Mouse (Mus musculus) gastrocnemius, postnatal 10 days (tissue): ENCODE results near the gene Plin4. TPM values are rescaled to one million over a fixed set of nuclear protein-coding genes. Genes with fewer than 3 reads are reported as not detected.
"Not testable (repeated sequence)": the region's sequence is repeated elsewhere in the genome, so short reads cannot be mapped to it uniquely, and the experiment has no call there.

ENCODE experiments used
- DNase-seq: peaks from one replicate; pipeline ENCODE4 v3.0.0; 2021; ENCODE audit warnings: mixed read lengths
- total RNA-seq, 2 experiments: library from RNA; stranded (reverse); gene quantifications; 2 replicates each; pipeline ENCODE4 v1.2.3; 2021

Plin4 gene
- total RNA-seq, 2 experiments from 2014 or later = 75.2 to 106 TPM

DNA sequence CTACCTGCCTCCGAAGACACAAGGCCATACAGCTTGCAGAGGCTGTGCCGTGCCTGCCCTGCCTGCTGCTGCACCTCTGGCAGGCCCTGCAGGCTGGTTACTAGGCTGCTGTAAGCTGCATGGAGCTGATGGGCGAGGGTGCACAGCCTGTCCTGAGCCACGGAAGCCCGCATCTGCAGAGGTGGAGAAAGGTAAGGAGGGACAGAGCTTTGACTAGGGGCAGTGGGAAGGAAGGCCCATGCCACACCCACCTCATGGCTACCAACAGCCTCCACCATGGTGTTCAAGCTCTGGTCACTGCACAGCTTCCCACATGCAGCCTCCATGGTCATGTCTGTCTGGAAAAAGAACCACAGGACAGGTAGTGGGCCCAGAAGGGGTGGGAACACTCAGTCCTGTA is 7.4 kb downstream of the Plin4 start:
- DNase-seq = no peak

DNA sequence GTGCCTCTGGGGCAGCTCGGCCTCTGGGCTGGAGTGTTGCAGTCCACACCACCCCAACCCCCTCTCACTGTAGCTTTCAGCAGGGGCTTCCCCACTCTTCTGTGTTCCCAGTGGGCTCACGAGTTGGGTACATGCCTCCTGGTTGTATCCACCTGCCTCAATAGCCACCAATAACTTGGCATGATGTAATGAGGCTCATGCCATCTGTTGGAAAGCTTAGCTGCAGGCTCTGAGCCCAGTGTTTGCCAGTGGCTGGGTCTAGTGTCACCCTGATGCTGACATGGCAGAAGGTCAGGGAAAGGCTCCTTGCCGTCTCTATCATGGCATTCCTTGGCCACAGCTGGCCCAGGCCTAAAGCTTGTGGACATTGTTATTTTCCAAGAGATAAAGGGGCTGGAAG is 8.8 kb downstream of the Plin4 start:
- DNase-seq = no peak

DNA sequence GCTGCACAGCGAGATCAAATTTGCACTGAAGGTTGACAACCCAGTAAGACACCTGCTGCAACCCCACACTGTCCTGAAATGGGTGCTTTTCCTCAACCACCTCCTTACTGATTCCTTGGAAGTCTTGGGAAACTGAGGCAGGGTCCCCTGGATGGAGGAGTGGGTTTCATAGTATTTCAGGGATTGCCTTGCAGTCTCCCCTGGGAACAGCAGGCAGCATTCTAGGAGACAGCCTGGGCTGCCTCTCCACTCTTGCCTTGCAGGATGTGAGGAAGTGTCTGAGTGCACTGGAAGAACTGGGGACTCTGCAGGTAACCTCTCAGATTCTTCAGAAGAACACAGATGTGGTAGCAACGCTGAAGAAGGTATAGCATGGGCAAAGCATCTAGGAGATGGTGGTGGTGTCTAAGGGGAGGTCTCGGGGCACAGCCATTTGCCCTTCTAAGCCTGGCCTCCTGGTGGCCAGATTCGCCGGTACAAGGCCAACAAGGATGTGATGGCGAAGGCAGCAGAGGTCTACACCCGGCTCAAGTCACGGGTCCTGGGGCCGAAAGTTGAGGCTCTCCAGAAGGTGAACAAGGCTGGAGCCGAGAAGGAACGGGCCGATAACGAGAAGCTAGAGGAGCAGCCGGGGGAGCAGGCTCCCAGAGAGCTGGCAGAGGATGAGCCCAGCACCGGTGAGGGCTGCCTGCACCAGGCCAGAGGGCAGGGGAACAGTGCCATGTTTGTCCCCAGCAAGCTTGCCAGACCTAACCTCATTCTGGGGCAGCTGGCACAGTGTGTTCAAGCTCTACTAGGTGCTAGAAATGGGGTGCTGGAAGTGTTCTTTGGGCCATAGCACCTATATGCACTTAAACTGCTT is 10.7 kb downstream of the Plin4 start:
- peak; percentile 53 for DNase-seq

DNA sequence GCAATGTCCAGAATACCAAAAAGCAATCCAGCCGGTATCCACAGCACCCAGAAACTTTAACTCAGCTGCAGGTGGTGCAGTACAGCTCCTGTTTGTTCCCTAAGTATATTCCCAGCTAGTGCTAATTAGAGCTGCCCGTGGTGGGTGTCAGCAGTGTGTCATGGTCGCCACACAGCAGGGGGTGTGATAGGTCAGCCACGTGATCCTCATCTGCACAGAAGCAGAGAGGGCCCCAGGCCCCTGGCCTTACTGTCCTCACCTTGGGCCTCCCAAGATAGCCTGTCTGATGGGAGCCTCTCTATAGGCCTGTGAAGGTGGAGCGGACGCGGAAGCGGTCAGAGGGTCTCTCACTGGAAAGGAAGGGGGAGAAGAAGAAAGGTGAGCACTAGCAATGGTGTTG is 11.4 kb downstream of the Plin4 start:
- no peak for DNase-seq

DNA sequence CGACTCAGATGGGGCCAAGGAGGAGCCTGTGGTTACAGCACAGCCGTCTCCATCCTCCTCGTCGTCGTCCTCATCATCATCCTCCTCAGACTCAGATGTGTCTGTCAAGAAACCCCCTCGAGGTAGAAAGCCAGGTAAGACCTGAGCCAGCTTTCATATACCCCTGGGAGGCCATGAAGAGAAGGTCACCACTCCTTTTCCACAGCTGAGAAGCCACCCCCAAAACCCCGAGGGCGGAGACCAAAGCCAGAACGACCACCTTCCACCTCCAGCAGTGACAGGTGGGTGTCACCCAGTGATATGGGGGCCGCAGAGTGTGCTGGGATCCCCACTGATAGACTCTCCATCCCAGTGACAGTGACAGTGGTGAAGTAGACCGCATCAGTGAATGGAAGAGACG is 12.7 kb downstream of the Plin4 start:
- DNase-seq = no peak

DNA sequence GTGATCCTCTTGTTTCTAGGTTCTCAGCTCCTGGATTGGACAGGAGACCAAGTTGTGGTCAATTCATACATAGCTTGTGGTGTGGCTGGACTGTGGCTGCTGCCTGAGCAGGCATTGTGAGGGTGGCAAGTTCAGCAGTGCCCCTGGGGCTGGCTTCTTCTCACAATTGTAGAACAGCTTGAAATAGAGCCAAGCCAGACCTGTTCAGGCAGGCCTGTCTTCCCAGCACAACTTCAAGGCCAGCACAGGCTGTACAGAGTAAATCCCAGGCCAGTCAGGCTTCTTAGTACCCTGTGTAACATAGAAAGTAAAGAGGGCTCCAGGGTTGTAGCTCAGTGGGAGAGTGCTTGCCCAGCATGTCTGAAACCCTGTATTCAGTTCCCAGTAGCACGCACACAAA is 16.8 kb downstream of the Plin4 start:
- DNase-seq = no peak

DNA sequence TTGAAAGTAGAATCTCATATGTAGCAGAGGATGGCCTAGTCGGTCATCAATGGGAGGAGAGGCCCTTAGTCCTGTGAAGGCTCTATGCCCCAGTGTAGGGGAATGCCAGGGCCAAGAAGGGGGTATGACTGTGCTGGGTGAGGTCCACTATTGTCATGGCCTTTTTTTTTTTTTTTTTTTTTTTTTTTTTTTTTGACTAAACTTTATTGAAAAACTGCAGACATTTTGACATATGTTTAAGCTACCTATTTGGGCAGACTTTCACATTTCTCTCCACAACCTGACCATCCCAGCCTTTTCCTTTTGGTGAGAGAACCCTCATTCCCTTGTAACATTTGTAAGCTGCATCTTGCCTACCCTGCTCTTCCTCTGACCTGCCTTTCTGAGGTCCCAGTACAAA is 17.3 kb downstream of the Plin4 start:
- no peak for DNase-seq

DNA sequence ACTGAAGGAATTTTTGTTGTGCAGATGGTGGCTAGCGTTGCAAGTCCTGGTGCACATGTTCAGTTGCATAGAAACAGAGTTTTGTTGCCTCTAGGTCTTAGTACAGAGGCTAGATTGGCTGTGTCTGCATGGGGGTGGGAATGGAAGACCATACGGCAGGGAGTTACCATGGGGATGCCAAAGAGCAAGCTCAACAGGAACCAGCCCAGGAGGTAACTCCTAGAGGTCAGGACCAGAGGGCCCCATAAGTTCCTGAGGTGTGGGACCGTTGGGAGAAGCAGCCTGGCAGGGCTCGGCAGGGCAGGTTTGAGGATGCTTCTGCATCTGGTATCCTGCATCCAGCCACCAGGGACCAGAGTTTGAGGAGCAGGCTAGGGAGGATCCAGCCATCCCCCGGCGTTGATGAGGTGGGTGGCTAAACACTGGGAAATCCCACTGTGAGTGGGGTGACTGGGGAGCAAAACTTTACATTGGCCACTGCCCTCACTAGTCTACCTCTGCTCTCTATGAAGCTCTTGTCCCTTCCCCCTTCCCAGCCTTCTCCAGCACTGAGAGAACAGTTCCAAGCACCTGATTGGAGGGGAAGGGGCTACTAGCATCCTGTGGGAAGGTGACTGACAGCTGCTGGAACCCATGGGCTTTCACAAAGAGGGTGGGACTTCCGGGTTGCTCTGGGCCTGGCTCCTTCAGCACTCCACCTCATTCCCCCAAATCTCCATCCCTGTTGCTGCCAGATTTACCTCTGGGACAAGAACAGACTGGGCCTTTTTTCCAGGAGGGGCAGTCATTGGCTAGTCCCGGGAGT is 28.6 kb downstream of the Plin4 start:
- DNase-seq = no peak

DNA sequence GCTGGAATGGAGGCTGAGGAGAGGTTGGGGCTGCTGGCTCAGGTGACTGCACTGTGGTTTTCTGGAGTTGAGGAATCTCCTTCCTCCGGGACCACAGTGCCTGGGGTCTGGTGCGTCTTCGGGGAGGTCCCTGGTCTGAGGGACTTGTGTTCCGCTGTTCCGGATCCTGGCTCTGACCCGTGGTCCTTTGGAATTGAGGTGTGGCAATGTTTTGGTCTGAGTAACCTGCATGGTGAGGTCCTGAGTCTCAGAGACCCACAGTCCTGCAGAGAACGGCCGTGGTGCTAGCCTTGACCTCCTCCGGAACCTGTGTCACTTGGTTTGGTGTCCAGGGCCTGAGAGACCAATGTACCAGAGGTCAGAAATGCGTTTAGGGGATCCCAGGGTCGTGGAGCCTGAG is 29.7 kb downstream of the Plin4 start:
- no peak for DNase-seq

DNA sequence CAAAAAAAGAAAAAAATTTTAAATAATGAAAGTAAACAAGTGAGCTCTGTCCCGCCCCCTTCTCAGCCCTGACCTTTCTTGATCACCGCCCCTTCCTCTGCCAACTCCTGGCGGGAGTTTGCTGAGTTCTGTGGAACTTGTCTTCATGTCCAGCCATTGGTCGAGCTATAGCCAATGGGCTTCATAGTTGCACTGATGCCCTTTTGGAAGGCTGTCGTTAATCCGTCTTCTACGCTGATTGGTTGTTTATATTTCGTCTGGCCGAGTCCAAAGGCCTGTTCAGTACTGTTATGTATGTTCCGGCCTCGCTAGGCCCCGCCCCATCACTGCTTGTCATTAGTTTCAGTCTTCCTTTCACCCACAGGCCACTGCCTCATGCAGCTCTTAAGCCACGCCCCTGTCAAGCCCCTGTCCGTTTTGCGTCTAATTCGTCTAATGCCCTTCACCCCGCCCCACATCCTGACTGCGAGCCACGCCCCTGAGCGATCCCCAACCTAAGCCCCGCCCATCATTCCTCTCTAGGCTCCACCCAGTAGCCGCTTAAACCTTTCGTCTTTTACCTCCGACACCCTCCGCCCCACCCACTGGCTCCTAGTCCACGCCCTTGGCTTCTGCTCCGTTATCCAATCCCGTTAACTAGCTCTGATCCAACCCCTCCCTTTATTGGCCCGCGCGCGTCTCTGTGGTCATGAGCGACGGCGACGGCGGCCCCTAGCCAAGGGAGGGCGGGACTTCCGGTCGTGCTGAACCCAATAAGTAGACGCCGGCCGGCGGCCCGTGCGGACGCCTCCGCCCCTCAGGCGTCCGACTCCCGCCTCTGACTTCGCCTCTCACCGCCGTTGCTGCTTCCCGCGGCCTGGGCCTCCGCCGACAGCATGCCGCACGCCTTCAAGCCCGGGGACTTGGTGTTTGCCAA is 30.5 kb downstream of the Plin4 start, which contains the start of gene Hdgfl2:
Gene Hdgfl2 (plus strand): TSS at position 755 of the 916 bp plus-strand sequence.
- DNase-seq = peak; percentile 100

DNA sequence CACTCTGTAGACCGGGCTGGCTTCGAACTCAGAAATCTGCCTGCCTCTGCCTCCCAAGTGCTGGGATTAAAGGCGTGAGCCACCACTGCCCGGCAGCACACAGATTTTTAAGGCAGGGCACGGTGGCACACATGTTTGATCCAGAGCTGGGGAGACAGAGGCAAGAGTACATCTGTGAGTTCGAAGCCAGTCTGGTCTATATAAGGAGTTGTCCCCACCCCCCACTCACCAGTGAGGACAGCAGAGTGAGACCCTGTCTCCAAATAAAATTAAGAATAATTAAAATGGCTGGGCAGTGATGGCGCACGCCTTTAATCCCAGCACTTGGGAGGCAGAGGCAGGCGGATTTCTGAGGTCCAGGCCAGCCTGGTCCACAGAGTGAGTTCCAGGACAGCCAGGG is 31.2 kb downstream of the Plin4 start:
- DNase-seq = not testable (repeated sequence)

DNA sequence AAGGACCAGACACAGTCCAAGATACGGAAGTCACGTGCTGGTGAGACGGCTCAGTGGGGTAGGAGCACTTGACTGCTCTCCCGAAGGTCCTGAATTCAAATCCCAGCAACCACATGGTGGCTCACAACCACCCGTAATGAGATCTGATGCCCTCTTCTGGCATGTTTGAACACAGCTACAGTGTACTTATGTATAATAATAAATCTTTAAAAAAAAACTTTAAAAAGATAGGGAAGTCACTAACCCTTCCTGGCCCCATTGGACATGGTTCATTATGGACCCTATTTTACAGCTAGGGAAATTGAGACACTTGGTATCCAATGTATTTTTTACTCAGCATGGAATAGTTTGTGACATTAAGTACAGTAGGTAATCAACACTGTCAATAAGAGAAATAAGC is 32.1 kb downstream of the Plin4 start:
- DNase-seq = no peak

DNA sequence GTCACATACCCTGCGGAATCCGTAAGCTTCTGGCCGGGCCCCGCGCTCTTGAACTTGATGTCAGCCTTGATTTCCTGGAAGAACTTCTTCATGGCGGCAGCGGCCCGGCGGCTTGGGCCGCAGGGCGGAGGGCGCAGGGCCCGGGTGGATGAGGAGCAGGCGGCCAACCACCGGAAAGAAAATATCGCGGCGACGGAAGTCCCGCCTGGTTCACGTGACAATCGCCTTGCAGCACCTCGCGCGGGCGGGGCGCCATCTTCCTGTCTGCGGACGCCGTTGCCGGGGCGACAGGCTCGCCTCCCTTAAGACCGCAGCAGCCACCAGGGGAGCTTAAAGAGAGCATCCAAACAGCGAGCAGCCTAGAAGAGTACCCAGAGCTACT is 34.8 kb downstream of the Plin4 start, which contains the start of gene Ubxn6:
Gene Ubxn6 (minus strand): TSS at position 202 of the 382 bp plus-strand sequence.
- peak; percentile 99 for DNase-seq

DNA sequence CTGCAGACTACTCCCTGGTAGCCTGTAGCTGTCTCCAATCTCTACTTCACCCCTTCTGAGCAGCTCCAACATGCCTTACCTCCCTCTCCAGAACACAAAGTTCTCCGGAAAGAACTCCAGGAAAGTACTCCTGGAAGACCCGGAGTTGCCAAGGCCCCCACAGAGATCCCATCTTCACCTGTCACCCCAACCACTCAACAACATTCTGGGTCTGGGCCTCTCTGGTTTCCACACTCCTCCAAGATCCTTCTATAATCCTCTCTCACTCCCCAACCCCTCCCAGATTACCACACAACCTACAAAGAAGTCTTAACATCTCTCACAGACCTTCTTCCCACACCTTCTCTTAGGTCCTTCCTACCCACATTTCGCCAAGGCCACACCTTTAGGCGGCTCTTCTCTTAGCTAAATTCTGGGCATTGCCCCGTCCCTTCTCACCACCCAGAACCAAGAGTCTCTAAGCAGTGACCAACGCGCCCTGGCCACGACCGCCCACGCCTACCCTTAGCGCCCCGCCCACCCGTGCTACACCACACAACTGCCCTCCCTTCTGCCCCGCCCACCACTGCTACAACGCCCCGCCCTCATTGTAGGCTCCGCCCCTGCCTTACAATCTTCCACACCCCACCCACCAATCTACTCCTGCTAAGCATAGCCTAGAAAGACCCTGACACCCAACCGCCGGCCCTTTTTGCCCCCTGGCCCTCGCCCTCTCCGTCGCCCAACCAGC is 35.3 kb downstream of the Plin4 start:
- peak; percentile 85 for DNase-seq

DNA sequence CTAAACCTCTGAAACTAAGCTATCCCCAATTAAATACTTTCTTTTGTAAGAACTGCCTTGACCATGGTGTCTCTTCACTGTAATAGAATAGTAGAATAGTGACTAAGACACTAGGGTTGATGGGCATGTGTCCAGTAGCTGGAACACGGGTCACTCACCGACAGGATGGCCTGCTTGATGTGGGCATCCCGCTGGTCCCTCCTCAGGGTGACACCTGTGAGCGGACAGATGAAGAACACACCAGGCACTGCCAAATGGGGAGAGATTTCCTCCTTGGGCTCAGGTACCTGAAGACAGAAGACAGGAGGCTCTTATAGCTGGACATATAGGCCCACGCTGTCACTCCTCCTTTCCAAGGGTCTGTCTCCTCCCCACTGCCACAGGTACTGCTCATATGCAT is 37.4 kb downstream of the Plin4 start:
- DNase-seq = no peak

DNA sequence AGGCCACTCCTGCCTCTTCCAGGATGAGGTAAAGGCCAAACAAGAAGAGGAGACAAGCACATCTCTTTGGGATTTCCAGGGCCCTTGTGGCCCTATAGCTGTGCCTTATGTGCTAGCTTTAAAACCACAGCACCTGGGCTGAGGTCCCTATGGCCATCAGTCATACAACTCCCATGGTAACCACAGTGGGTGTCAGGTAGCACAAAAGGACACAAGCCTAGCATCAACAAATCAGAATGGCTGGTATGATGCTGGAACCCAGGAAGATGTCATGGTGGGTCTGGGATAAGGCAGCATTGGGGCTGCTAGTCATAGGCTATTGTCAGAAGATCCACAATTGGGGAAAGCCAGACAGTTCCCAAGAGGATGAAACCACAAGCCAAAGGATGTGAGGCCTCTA is 38.5 kb downstream of the Plin4 start:
- DNase-seq = no peak

DNA sequence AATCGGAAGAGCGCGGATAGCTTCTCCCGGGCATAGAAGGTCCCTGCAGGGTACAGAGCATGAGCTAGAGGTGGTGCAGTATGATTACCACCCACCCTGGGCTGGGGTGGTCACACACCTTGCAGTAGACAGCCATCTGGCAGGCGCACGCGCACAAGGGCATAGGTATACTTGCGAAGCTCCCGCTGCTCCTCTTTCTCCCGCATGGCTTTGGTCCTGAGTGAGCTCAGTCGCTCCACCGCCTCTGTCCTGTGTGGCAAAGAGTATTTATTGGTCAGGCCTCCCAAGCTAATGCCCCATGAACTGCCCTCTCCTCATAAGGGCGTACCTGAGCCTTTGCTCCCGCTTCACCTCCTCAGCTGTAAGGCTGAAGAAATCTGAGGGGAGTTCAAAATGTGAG is 40.5 kb downstream of the Plin4 start:
- DNase-seq = no peak

DNA sequence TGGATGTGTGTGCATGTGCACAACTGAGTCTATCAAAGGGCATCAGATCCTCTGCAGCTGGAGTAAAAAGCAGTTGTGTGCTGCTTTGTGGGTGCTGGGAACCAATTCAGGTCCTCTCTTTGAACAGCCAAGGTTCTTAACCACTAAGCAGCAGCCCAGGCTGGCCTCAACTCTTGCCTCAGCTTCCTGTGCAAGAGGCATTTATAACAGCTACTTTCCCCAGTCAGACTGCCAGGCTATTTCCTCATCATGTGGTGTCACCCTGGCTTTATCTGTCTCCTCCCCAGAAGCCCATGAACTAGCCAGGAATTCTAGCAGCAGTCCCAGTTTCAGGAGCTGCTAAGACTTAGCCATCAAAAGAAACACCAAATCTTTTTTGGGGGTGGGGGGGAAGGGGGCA is 43.2 kb downstream of the Plin4 start:
- no peak for DNase-seq

DNA sequence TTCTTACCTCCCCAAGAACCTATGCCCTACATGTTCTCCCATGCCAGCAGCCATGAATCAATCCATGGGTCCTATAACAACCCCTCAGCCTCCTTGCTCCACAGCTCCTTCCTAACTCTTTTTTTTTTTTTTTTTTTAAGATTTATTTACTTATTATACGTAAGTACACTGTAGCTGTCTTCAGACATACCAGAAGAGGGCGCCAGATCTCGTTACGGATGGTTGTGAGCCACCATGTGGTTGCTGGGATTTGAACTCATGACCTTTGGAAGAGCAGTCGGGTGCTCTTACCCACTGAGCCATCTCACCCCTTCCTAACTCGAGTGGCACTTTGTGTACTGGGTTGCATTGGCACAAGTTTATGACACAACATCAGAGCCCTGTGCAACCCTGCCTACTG is 43.9 kb downstream of the Plin4 start:
- DNase-seq = not testable (repeated sequence)

DNA sequence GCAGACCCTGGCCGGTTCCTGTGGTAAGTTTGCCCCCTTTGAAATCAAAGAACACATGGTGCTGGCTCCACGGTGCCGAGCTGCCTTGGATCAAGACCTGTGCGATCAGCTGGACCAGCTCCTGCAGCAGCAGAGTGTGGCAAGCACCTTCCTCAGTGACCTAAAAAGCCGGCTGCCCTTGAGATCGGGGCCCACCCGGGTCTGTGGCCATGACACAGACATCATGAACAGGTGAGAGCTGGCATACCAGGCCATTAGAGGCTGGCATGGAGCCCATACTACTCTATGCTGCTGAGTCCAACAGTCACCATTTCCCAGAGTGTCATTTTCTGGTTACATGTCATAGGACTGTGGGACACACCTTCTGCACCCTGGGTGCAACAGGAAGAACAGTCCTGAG is 47.5 kb downstream of the Plin4 start:
- no peak for DNase-seq

DNA sequence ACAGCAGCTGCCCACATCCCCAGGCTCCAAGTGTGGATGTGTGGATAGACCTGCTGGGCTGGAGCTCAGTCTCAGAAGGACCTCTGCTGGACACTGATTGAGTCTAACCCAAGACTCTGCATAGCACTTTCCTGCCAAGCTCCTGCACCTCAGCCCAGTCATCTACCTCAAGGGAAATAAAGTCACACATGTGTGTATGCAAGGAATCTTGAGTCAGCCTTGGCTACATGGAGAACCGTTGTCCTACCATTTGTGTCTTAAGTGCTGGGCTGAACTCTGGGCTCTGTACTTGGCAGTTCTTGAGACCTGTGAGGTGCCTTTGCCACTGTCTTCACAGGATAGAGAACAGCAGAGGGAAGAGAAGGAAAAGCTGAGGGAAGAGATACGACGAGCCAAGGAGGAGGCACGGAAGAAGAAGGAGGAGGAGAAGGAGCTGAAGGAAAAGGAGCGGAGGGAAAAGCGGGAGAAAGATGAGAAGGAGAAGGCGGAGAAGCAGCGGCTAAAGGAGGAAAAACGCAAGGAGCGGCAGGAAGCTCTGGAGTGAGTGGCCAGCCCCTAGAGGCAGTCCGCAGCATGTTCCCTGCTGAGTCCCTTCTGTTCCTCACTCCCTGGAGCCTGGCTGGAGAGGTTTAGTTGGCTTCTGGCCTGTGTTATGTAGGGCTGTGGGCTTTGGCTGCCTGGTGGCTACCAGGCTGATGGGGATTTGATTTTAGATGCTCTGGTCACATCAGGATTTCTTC is 52.1 kb downstream of the Plin4 start:
- no peak for DNase-seq
